Mouse (Mus musculus): ENCODE measurements at regions not wholly inside any gene's neighbourhood (a gene's known extent, or its start where the extent isn't known, plus 50 kb on each side); places are given as distances from the start of the nearest gene placed in this dataset.

GRCm38 (mm10) chr12:68728882-68729281 lies 430.1 kb downstream of the Rps29 start:
- TF ChIP-seq EP300 (IDR thresholded peaks at IDR 0.05) (peak; percentile 65), CTCF (IDR thresholded peaks at IDR 0.05) (no peak)
- no peak overlapping the region for H3K4me2 ChIP-seq (replicated peaks; ENCODE audit: low read depth, low read length)
- no peak overlapping the region for H3K27ac ChIP-seq (ENCODE audit: low read length)
- no peaks in the 10 kb centered on the region for H3K4me1 ChIP-seq (ENCODE audit: insufficient read depth, low read depth, low read length)
- no peak overlapping the region for H3K4me3 ChIP-seq (ENCODE audit: low read depth, low read length)
- WGBS = 56% methylated on average over 2 of the region's 2 CpGs
- no peaks in the 10 kb centered on the region for H3K9me3 ChIP-seq (ENCODE audit: low read length)
- DNase-seq (ENCODE audit: low spot score) = peak; percentile 37
- no peaks in the 10 kb centered on the region for H3K36me3 ChIP-seq (ENCODE audit: insufficient read depth, low read length)
- H3K27me3 ChIP-seq (replicated peaks; ENCODE audit: insufficient read depth, low read length) = no peaks in the 10 kb centered on the region
- ATAC-seq = peak; percentile 25
- H3K9ac ChIP-seq (replicated peaks; ENCODE audit: low read depth) = no peak overlapping the region

- no peak overlapping the region for H3K27ac ChIP-seq (ENCODE audit: low read length)
- no peak for ATAC-seq
- no peaks in the 10 kb centered on the region for H3K4me1 ChIP-seq (ENCODE audit: insufficient read depth, low read depth, low read length)
- TF ChIP-seq EP300 (IDR thresholded peaks at IDR 0.05) (no peak), CTCF (IDR thresholded peaks at IDR 0.05) (no peak)
- no peak overlapping the region for H3K4me3 ChIP-seq (ENCODE audit: low read depth, low read length)
- no peaks in the 10 kb centered on the region for H3K36me3 ChIP-seq (ENCODE audit: insufficient read depth, low read length)
- no peaks in the 10 kb centered on the region for H3K9me3 ChIP-seq (ENCODE audit: low read length)
- no peak overlapping the region for H3K4me2 ChIP-seq (replicated peaks; ENCODE audit: low read depth, low read length)
- no peak overlapping the region for H3K9ac ChIP-seq (replicated peaks; ENCODE audit: low read depth)
- H3K27me3 ChIP-seq (replicated peaks; ENCODE audit: insufficient read depth, low read length) = no peaks in the 10 kb centered on the region
- no peak for DNase-seq (ENCODE audit: low spot score)
Measured at GRCm38 (mm10) chr12:68718946-68719345, 440.0 kb downstream of the Rps29 start.

DNA sequence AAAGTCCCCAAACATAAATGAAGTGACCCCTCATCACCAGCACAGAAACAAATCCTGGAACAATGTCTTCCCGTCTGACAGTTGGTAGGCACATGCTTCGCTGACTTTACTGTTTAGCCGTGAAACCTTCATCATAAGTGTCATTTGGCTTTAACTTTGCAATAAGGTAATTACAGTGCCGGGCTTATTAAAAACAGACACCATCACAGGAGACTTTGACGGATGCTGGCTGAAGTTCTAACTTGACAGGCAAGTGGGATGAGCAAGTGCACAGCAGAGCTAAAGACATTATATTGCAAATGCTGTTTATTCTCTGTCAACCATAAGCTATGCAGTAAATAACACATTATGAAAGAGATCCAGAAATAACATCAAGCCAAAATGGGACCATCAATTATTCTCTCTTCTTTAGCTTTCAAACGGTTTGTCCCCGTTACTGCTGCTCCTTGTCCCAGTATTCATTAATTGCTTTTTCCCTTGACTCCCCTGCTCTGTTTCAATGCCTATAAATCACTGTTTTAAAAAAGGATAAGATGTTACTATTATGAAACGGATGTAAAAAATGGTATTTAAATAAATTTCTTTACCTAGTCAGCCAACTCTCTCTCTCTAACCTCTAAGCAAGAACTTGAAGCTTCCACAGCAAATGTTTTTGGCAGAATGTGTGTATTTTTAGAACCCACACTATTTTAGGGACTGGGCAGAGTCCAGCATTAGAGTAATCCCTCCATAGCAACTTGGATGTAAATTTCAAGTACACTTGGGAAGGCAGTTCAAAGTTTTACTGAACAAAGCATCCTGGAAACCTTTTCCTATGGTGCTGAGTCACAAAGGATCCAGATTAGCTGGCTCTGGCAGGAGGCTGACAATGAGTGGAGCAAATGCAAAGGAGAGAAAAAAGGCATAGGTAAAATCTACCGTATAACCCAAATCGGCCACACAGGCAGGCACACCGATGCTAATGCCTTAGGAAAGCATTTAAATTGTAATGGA lies 464.4 kb downstream of the Rps29 start:
- Histone ChIP-seq H3K4me3 (ENCODE audit: low read depth, low read length) (no peak overlapping the region), H3K27me3 (replicated peaks; ENCODE audit: insufficient read depth, low read length) (no peaks in the 10 kb centered on the region), H3K4me1 (ENCODE audit: insufficient read depth, low read depth, low read length) (no peaks in the 10 kb centered on the region), H3K9me3 (ENCODE audit: low read length) (no peaks in the 10 kb centered on the region), H3K36me3 (ENCODE audit: insufficient read depth, low read length) (no peaks in the 10 kb centered on the region), H3K27ac (ENCODE audit: low read length) (no peak overlapping the region), H3K9ac (replicated peaks; ENCODE audit: low read depth) (no peak overlapping the region), H3K4me2 (replicated peaks; ENCODE audit: low read depth, low read length) (no peak overlapping the region)
- ATAC-seq (no peak), DNase-seq (ENCODE audit: low spot score) (no peak)
- WGBS = 71% methylated on average over 11 of the region's 11 CpGs
- TF ChIP-seq EP300 (IDR thresholded peaks at IDR 0.05) = no peak
- no peak for TF ChIP-seq CTCF (IDR thresholded peaks at IDR 0.05)

- ATAC-seq (no peak), DNase-seq (ENCODE audit: low spot score) (no peak)
- Histone ChIP-seq H3K9ac (replicated peaks; ENCODE audit: low read depth) (no peak overlapping the region), H3K36me3 (ENCODE audit: insufficient read depth, low read length) (no peaks in the 10 kb centered on the region), H3K27ac (ENCODE audit: low read length) (no peak overlapping the region), H3K4me1 (ENCODE audit: insufficient read depth, low read depth, low read length) (no peaks in the 10 kb centered on the region), H3K4me3 (ENCODE audit: low read depth, low read length) (no peak overlapping the region), H3K9me3 (ENCODE audit: low read length) (no peaks in the 10 kb centered on the region), H3K27me3 (replicated peaks; ENCODE audit: insufficient read depth, low read length) (no peaks in the 10 kb centered on the region), H3K4me2 (replicated peaks; ENCODE audit: low read depth, low read length) (no peak overlapping the region)
- 61% methylated on average over 3 of the region's 3 CpGs for WGBS
- TF ChIP-seq CTCF (IDR thresholded peaks at IDR 0.05) = no peak
- no peak for TF ChIP-seq EP300 (IDR thresholded peaks at IDR 0.05)
Measured at GRCm38 (mm10) chr12:68688262-68688661, 470.7 kb downstream of the Rps29 start.

- no peak for TF ChIP-seq EP300 (IDR thresholded peaks at IDR 0.05)
- TF ChIP-seq CTCF (IDR thresholded peaks at IDR 0.05) = no peak
- H3K9me3 ChIP-seq (ENCODE audit: low read length) = no peaks in the 10 kb centered on the region
- 53% methylated on average over 1 of the region's 1 CpGs for whole genome bisulfite sequencing
- ATAC-seq (no peak), DNase-seq (ENCODE audit: low spot score) (no peak)
- no peak overlapping the region for H3K27ac ChIP-seq (ENCODE audit: low read length)
- H3K4me2 ChIP-seq (replicated peaks; ENCODE audit: low read depth, low read length) = no peak overlapping the region
- no peaks in the 10 kb centered on the region for H3K36me3 ChIP-seq (ENCODE audit: insufficient read depth, low read length)
- H3K9ac ChIP-seq (replicated peaks; ENCODE audit: low read depth) = no peak overlapping the region
- H3K4me3 ChIP-seq (ENCODE audit: low read depth, low read length) = no peak overlapping the region
- H3K27me3 ChIP-seq (replicated peaks; ENCODE audit: insufficient read depth, low read length) = no peaks in the 10 kb centered on the region
- H3K4me1 ChIP-seq (ENCODE audit: insufficient read depth, low read depth, low read length) = no peaks in the 10 kb centered on the region
Measured at GRCm38 (mm10) chr12:68683897-68684296, 475.1 kb downstream of the Rps29 start.

DNA sequence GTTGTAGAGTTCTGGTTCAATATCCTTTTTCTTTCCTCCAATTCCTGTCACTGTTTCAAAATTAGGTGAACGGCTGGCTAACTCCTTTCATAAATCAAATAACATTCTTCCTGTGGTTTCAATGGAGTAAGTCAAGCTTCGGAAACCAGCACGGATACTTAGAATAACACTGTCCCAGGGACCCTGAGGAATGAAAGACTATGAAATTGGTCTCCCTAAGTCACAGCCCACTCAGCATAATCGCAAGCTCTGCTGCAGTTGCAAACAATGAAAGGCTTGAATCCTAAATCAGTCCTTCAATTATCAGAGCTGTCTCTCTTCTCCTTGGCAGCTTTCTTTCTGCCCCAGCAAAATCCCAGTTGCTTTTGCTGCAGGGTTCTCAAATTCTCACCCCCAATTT lies 475.8 kb downstream of the Rps29 start:
- Histone ChIP-seq H3K36me3 (ENCODE audit: insufficient read depth, low read length) (no peaks in the 10 kb centered on the region), H3K4me3 (ENCODE audit: low read depth, low read length) (no peak overlapping the region), H3K9ac (replicated peaks; ENCODE audit: low read depth) (no peak overlapping the region), H3K4me1 (ENCODE audit: insufficient read depth, low read depth, low read length) (no peaks in the 10 kb centered on the region), H3K27ac (ENCODE audit: low read length) (no peak overlapping the region), H3K9me3 (ENCODE audit: low read length) (no peaks in the 10 kb centered on the region), H3K27me3 (replicated peaks; ENCODE audit: insufficient read depth, low read length) (no peaks in the 10 kb centered on the region), H3K4me2 (replicated peaks; ENCODE audit: low read depth, low read length) (no peak overlapping the region)
- ATAC-seq (no peak), DNase-seq (ENCODE audit: low spot score) (no peak)
- WGBS = 51% methylated on average over 4 of the region's 4 CpGs
- TF ChIP-seq EP300 (IDR thresholded peaks at IDR 0.05) (no peak), CTCF (IDR thresholded peaks at IDR 0.05) (no peak)
